Mouse (Mus musculus): ENCODE data around the gene Mfng. TPM values are rescaled to one million over a fixed set of nuclear protein-coding genes. Genes with fewer than 3 reads are reported as not detected.
A peak's percentile ranks its signal among the peaks of the same experiment; 100 is the strongest.

Gene Mfng
- polyA plus RNA-seq, 1 experiment from 2014 or later: 20.1 TPM

DNA sequence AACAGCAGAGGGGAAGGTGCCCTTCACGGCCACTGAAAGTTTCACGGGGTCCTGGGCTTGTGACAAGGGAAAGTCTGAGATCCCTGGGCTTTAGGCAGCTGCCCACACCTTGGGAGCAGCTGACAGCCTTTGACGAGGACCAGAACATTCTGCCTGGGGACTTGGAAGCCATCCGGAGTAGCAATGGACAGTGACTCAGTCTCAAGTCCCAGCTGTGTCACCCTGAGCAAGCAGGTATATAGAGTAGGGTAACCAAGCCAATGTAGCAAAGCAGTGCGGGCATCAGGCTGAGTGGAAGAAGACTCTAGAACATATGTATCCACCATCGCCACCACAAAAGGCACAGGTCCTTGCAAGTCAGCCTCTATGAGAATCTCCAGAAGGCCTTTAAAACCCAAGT is 36.1 kb downstream of the Mfng start:
- no peaks in the 10 kb centered on the region for H3K27me3 ChIP-seq (replicated peaks; ENCODE audit: control insufficient read depth, insufficient read depth, low read length)
- H3K4me2 ChIP-seq (ENCODE audit: low read length): no peak overlapping the region
- H3K9ac ChIP-seq (ENCODE audit: low read depth, low read length): peak overlapping the region; percentile 35; the same call in 1 of the 2 replicates

GRCm38 (mm10) chr15:78736681-78737100 is 36.6 kb downstream of the Mfng start:
- H3K4me3 ChIP-seq (ENCODE audit: low read length): no peak overlapping the region
- H3K36me3 ChIP-seq (ENCODE audit: control insufficient read depth, insufficient read depth, low read length): no peaks in the 10 kb centered on the region
- no peak overlapping the region for H3K4me2 ChIP-seq (ENCODE audit: low read length)
- H3K27ac ChIP-seq (ENCODE audit: low read depth, low read length): peak overlapping the region; percentile 88
- H3K9ac ChIP-seq (ENCODE audit: low read depth, low read length): peak overlapping the region; percentile 35; the same call in 1 of the 2 replicates
- no peaks in the 10 kb centered on the region for H3K9me3 ChIP-seq (ENCODE audit: control insufficient read depth, low read length)
- H3K4me1 ChIP-seq (ENCODE audit: control insufficient read depth, insufficient read depth, low read depth, low read length): peaks cover 21% of the 10 kb centered on the region
- ATAC-seq: peak; percentile 85
- 10% methylated on average over 7 of the region's 7 CpGs for WGBS
- no peaks in the 10 kb centered on the region for H3K27me3 ChIP-seq (replicated peaks; ENCODE audit: control insufficient read depth, insufficient read depth, low read length)

More for the DNA sequence above, 36.1 kb downstream of the Mfng start:
- H3K4me3 ChIP-seq (ENCODE audit: low read length): no peak overlapping the region
- WGBS: 49% methylated on average over 6 of the region's 6 CpGs
- H3K9me3 ChIP-seq (ENCODE audit: control insufficient read depth, low read length): no peaks in the 10 kb centered on the region
- H3K36me3 ChIP-seq (ENCODE audit: control insufficient read depth, insufficient read depth, low read length): no peaks in the 10 kb centered on the region
- H3K4me1 ChIP-seq (ENCODE audit: control insufficient read depth, insufficient read depth, low read depth, low read length): peaks cover 21% of the 10 kb centered on the region
- no peak for ATAC-seq
- H3K27ac ChIP-seq (ENCODE audit: low read depth, low read length): peak overlapping the region; percentile 76

- Histone ChIP-seq H3K9me3 (ENCODE audit: control insufficient read depth, low read length) (no peaks in the 10 kb centered on the region), H3K27ac (ENCODE audit: low read depth, low read length) (peak overlapping the region; percentile 88), H3K4me1 (ENCODE audit: control insufficient read depth, insufficient read depth, low read depth, low read length) (peaks cover 21% of the 10 kb centered on the region), H3K4me2 (ENCODE audit: low read length) (no peak overlapping the region), H3K36me3 (ENCODE audit: control insufficient read depth, insufficient read depth, low read length) (no peaks in the 10 kb centered on the region), H3K4me3 (ENCODE audit: low read length) (no peak overlapping the region), H3K9ac (ENCODE audit: low read depth, low read length) (peak overlapping the region; percentile 35), H3K27me3 (replicated peaks; ENCODE audit: control insufficient read depth, insufficient read depth, low read length) (no peaks in the 10 kb centered on the region)
- 40% methylated on average over 3 of the region's 3 CpGs for WGBS
- no peak for ATAC-seq
These were observed 37.1 kb downstream of the Mfng start for GRCm38 (mm10) chr15:78736181-78736579.

DNA sequence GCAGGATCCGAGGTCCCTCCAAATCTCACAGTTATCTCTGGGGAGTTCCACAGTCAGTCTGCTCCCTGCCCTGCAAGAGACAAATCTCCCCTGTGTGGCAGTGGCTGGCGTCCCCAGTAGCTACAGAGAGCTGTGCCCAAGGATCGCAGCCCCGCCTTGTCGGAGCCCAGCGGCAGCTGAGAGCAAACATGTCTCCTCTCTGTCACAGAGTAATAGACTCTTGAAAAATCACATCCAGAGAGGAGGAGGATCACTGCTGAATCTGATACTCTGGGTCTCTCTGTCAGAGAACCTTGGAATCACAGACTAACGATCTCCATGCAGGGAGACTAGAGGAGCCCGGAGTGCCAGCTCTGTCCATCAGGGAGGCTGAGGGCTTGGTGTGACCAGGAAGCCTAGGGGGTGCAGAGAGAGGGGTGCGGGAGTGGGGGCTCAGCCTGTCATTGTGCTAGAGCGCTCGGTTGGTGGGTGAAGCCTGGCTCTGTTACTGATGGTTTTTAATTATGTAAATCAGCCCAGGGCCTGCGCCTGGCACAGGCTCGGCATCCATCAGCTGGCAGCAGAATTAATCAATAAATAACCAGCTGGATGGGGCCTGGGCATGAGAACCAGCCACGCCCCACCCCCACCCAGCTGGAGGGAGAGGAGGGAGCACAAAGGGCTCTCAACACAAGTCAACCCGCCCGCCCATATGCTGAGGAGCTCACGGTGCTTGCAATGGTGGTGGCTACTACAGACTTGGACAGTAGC is 37.7 kb downstream of the Mfng start:
- H3K36me3 ChIP-seq (ENCODE audit: control insufficient read depth, insufficient read depth, low read length): no peaks in the 10 kb centered on the region
- H3K4me3 ChIP-seq (ENCODE audit: low read length): no peak overlapping the region
- peak; percentile 81 for ATAC-seq
- WGBS: 9% methylated on average over 17 of the region's 17 CpGs
- peaks cover 21% of the 10 kb centered on the region for H3K4me1 ChIP-seq (ENCODE audit: control insufficient read depth, insufficient read depth, low read depth, low read length)
- H3K9ac ChIP-seq (ENCODE audit: low read depth, low read length): peak overlapping the region; percentile 39
- peak overlapping the region; percentile 88 for H3K27ac ChIP-seq (ENCODE audit: low read depth, low read length)
- H3K27me3 ChIP-seq (replicated peaks; ENCODE audit: control insufficient read depth, insufficient read depth, low read length): no peaks in the 10 kb centered on the region
- H3K4me2 ChIP-seq (ENCODE audit: low read length): peak overlapping the region; percentile 20; the same call in 1 of the 2 replicates
- H3K9me3 ChIP-seq (ENCODE audit: control insufficient read depth, low read length): no peaks in the 10 kb centered on the region

DNA sequence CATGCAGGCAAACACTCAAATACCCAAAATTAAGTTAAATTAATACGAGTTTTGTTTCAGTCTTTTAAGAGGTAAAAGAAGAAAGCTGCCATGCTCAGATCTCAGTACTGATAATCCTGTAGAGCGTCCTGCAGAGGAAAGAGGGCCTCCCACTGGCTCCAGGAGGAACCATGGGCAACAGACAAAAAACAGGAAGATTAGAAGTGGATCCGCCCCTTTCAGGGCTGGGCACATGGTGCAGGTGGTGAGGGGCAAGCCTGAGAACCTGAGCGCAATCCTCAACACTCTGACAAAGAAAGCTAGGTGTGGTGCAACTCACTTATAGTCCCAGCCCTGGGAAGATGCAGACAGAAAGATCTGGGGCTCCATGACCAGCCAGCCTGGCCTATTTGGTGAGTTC is 41.4 kb downstream of the Mfng start:
- ATAC-seq: no peak
- no peak overlapping the region for H3K4me3 ChIP-seq (ENCODE audit: low read length)
- H3K36me3 ChIP-seq (ENCODE audit: control insufficient read depth, insufficient read depth, low read length): no peaks in the 10 kb centered on the region
- no peak overlapping the region for H3K4me2 ChIP-seq (ENCODE audit: low read length)
- no peaks in the 10 kb centered on the region for H3K9me3 ChIP-seq (ENCODE audit: control insufficient read depth, low read length)
- no peak overlapping the region for H3K9ac ChIP-seq (ENCODE audit: low read depth, low read length)
- 69% methylated on average over 4 of the region's 4 CpGs for WGBS
- no peaks in the 10 kb centered on the region for H3K27me3 ChIP-seq (replicated peaks; ENCODE audit: control insufficient read depth, insufficient read depth, low read length)
- peaks cover 17% of the 10 kb centered on the region for H3K4me1 ChIP-seq (ENCODE audit: control insufficient read depth, insufficient read depth, low read depth, low read length)
- H3K27ac ChIP-seq (ENCODE audit: low read depth, low read length): no peak overlapping the region

GRCm38 (mm10) chr15:78730315-78731049 is 42.8 kb downstream of the Mfng start:
- Histone ChIP-seq H3K36me3 (ENCODE audit: control insufficient read depth, insufficient read depth, low read length) (no peaks in the 10 kb centered on the region), H3K4me2 (ENCODE audit: low read length) (no peak overlapping the region), H3K27ac (ENCODE audit: low read depth, low read length) (no peak overlapping the region), H3K9ac (ENCODE audit: low read depth, low read length) (no peak overlapping the region), H3K4me3 (ENCODE audit: low read length) (no peak overlapping the region), H3K4me1 (ENCODE audit: control insufficient read depth, insufficient read depth, low read depth, low read length) (peaks cover 4% of the 10 kb centered on the region), H3K27me3 (replicated peaks; ENCODE audit: control insufficient read depth, insufficient read depth, low read length) (no peaks in the 10 kb centered on the region), H3K9me3 (ENCODE audit: control insufficient read depth, low read length) (no peaks in the 10 kb centered on the region)
- 89% methylated on average over 12 of the region's 12 CpGs for WGBS
- no peak for ATAC-seq

GRCm38 (mm10) chr15:78726697-78727096 is 46.6 kb downstream of the Mfng start:
- no peak for ATAC-seq
- no peaks in the 10 kb centered on the region for H3K4me1 ChIP-seq (ENCODE audit: control insufficient read depth, insufficient read depth, low read depth, low read length)
- H3K27ac ChIP-seq (ENCODE audit: low read depth, low read length): no peak overlapping the region
- H3K4me3 ChIP-seq (ENCODE audit: low read length): no peak overlapping the region
- no peak overlapping the region for H3K4me2 ChIP-seq (ENCODE audit: low read length)
- H3K36me3 ChIP-seq (ENCODE audit: control insufficient read depth, insufficient read depth, low read length): no peaks in the 10 kb centered on the region
- WGBS: 72% methylated on average over 7 of the region's 7 CpGs
- no peak overlapping the region for H3K9ac ChIP-seq (ENCODE audit: low read depth, low read length)
- H3K27me3 ChIP-seq (replicated peaks; ENCODE audit: control insufficient read depth, insufficient read depth, low read length): no peaks in the 10 kb centered on the region
- no peaks in the 10 kb centered on the region for H3K9me3 ChIP-seq (ENCODE audit: control insufficient read depth, low read length)

DNA sequence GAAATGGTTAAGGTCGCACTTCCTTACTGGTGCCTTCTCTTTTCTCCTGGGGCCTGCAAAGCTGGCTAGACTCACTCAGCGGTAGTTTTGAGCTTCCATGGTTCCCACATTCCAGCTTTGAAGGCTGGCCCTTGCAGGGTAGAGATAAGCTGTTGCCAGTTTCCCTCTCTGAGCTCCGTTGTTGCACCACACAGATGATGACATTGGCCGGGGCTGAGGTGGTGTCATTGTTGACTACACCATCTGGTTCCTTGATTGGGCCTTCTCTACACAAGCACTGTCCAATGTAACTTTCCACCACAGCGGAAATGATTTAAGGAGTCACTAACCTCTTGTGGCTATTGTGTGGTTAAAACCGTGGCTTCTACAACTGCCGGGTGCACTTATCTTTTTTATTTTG is 52.7 kb downstream of the Mfng start:
- no peaks in the 10 kb centered on the region; the same call in 1 of the 2 replicates for H3K27me3 ChIP-seq (replicated peaks; ENCODE audit: control insufficient read depth, insufficient read depth, low read length)
- WGBS: 69% methylated on average over 7 of the region's 7 CpGs
- H3K4me1 ChIP-seq (ENCODE audit: control insufficient read depth, insufficient read depth, low read depth, low read length): peaks cover 24% of the 10 kb centered on the region
- H3K9me3 ChIP-seq (ENCODE audit: control insufficient read depth, low read length): no peaks in the 10 kb centered on the region
- H3K36me3 ChIP-seq (ENCODE audit: control insufficient read depth, insufficient read depth, low read length): no peaks in the 10 kb centered on the region
- no peak for ATAC-seq
- no peak overlapping the region for H3K4me3 ChIP-seq (ENCODE audit: low read length)
- H3K27ac ChIP-seq (ENCODE audit: low read depth, low read length): no peak overlapping the region
- H3K9ac ChIP-seq (ENCODE audit: low read depth, low read length): no peak overlapping the region
- no peak overlapping the region for H3K4me2 ChIP-seq (ENCODE audit: low read length)

DNA sequence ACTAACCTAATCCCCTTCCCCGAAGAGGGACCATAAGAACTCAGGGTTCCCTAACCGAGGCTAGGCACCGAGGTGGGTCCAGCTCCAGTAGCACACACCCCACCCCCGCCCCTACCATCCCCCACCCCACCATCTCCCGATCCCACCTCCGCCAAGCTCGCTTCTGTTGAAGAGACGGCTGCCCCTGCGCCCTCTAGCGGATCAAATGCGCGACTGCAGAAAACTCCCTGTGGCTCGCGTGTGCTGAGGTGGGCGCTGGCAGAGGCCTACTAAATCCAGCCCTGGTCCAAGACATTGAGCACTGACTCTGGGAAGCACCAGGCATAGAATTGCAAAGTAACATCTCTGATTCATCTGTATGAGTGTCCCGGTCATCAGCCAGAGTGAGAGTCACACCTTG is 53.2 kb downstream of the Mfng start:
- no peak overlapping the region; the same call in 1 of the 2 replicates for H3K9ac ChIP-seq (ENCODE audit: low read depth, low read length)
- H3K4me1 ChIP-seq (ENCODE audit: control insufficient read depth, insufficient read depth, low read depth, low read length): peaks cover 26% of the 10 kb centered on the region
- H3K4me2 ChIP-seq (ENCODE audit: low read length): peak overlapping the region; percentile 89
- peak overlapping the region; percentile 19 for H3K4me3 ChIP-seq (ENCODE audit: low read length)
- H3K27ac ChIP-seq (ENCODE audit: low read depth, low read length): no peak overlapping the region
- no peaks in the 10 kb centered on the region; the same call in 1 of the 2 replicates for H3K27me3 ChIP-seq (replicated peaks; ENCODE audit: control insufficient read depth, insufficient read depth, low read length)
- no peaks in the 10 kb centered on the region for H3K36me3 ChIP-seq (ENCODE audit: control insufficient read depth, insufficient read depth, low read length)
- WGBS: 2% methylated on average over 16 of the region's 16 CpGs
- no peaks in the 10 kb centered on the region for H3K9me3 ChIP-seq (ENCODE audit: control insufficient read depth, low read length)
- ATAC-seq: no peak

All from hindbrain, embryonic 16.5 days (tissue).